Comparison of ENCODE assay signal across 13 mouse cellular contexts in the genomic region with DNA sequence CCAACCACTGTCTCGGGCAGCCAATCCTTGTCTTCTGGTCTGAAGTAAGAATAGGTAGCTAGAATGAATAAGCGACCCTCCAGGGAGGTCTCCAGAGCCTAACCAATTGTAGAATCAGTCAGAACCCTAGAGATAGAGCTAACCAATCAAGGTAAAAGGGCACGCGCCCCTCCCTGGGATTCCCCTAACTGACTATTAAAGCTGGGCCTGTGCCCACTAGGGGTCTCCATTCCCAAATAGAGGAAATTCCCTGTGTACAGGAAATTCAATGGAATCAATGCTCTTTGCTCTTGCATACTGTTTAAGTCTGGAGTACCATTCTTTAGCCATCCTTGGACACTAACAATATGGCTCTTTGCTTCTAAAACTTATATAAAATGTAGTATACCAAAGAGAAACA. TPM values are rescaled to one million over a fixed set of nuclear protein-coding genes. Genes with fewer than 3 reads are reported as not detected.
DNase-seq lines count a peak whose midpoint lies in the region; ATAC-seq and TF ChIP-seq lines count a peak whose summit lies in the region.
"Had no signal": no experiment of that assay in that cellular context is flagged by ENCODE, and none has a peak within 500 bp of the region (broad histone marks: within the 10 kb centered on the region; RNA-seq: fewer than 3 reads in every experiment).

No protein-coding gene starts in this region.

- H3K4me2 ChIP-seq in forebrain, embryonic 11.5 days (ENCODE audit: low read depth, low read length, severe bottlenecking), result no peak overlapping the region
- H3K4me2 ChIP-seq in forebrain, embryonic 16.5 days (ENCODE audit: low read length), result no peak overlapping the region
- no peak overlapping the region for H3K4me2 ChIP-seq in limb, embryonic 14.5 days (replicated peaks; ENCODE audit: low read depth, low read length, severe bottlenecking)

- no peak overlapping the region for H3K9ac ChIP-seq in forebrain, embryonic 11.5 days (ENCODE audit: low read length)
- H3K9ac ChIP-seq in forebrain, embryonic 16.5 days (replicated peaks; ENCODE audit: low read depth, low read length), result no peak overlapping the region
- H3K9ac ChIP-seq in limb, embryonic 14.5 days (ENCODE audit: low read depth, low read length, severe bottlenecking), result no peak overlapping the region

- H3K4me3 ChIP-seq in forebrain, embryonic 11.5 days (ENCODE audit: low read depth, low read length), result no peak overlapping the region
- H3K4me3 ChIP-seq in forebrain, embryonic 16.5 days (replicated peaks; ENCODE audit: low read length), result no peak overlapping the region
- H3K4me3 ChIP-seq in layer of hippocampus, adult 2 months, result no peak overlapping the region
- no peak overlapping the region for H3K4me3 ChIP-seq in limb, embryonic 14.5 days (replicated peaks; ENCODE audit: low read length)

- no peaks in the 10 kb centered on the region for H3K4me1 ChIP-seq in forebrain, embryonic 11.5 days (replicated peaks; ENCODE audit: control insufficient read depth, insufficient read depth, low read length)
- H3K4me1 ChIP-seq in forebrain, embryonic 16.5 days (replicated peaks; ENCODE audit: control insufficient read depth, insufficient read depth, low read length), result 0 out of 2 replicates have a peak, but pooled peaks cover 2% of the 10 kb centered on the region
- no peaks in the 10 kb centered on the region for H3K4me1 ChIP-seq in limb, embryonic 14.5 days (ENCODE audit: control insufficient read depth, insufficient read depth, low read length)

- no peak overlapping the region for H3K27ac ChIP-seq in forebrain, embryonic 11.5 days (ENCODE audit: low read depth, low read length)
- no peak overlapping the region for H3K27ac ChIP-seq in forebrain, embryonic 16.5 days (ENCODE audit: low read length)
- H3K27ac ChIP-seq in layer of hippocampus, adult 2 months, result no peak overlapping the region
- no peak overlapping the region for H3K27ac ChIP-seq in limb, embryonic 14.5 days (replicated peaks; ENCODE audit: low read depth, low read length)

- 18% methylated on average over 4 of the region's 4 CpGs for WGBS in forebrain, embryonic 11.5 days
- WGBS in forebrain, embryonic 16.5 days, result 15% methylated on average over 4 of the region's 4 CpGs
- 22% methylated on average over 4 of the region's 4 CpGs for WGBS in limb, embryonic 14.5 days

- no peaks in the 10 kb centered on the region for H3K36me3 ChIP-seq in forebrain, embryonic 11.5 days (ENCODE audit: control insufficient read depth, insufficient read depth, low read length)
- no peaks in the 10 kb centered on the region for H3K36me3 ChIP-seq in forebrain, embryonic 16.5 days (ENCODE audit: control insufficient read depth, insufficient read depth)
- no peaks in the 10 kb centered on the region for H3K36me3 ChIP-seq in limb, embryonic 14.5 days (ENCODE audit: control insufficient read depth, insufficient read depth, low read length)
- H3K36me3 ChIP-seq: G1E had no signal

- no peak for ATAC-seq in forebrain, embryonic 11.5 days (replicated peaks; ENCODE audit: low FRiP score)
- ATAC-seq in forebrain, embryonic 16.5 days, result no peak
- ATAC-seq in limb, embryonic 14.5 days (ENCODE audit: low FRiP score, low read depth), result no peak

- H3K27me3 ChIP-seq in forebrain, embryonic 11.5 days (ENCODE audit: control insufficient read depth, insufficient read depth, low read length), result no peaks in the 10 kb centered on the region
- H3K27me3 ChIP-seq in forebrain, embryonic 16.5 days (replicated peaks; ENCODE audit: control insufficient read depth, insufficient read depth, low read length), result no peaks in the 10 kb centered on the region
- no peaks in the 10 kb centered on the region for H3K27me3 ChIP-seq in limb, embryonic 14.5 days (ENCODE audit: control insufficient read depth, insufficient read depth, low read length)

- no peaks in the 10 kb centered on the region for H3K9me3 ChIP-seq in forebrain, embryonic 11.5 days (ENCODE audit: control insufficient read depth, low read length)
- no peaks in the 10 kb centered on the region for H3K9me3 ChIP-seq in forebrain, embryonic 16.5 days (ENCODE audit: control insufficient read depth, low read length)
- H3K9me3 ChIP-seq in limb, embryonic 14.5 days (ENCODE audit: control insufficient read depth, low read length), result no peaks in the 10 kb centered on the region
- H3K9me3 ChIP-seq: G1E had no signal

- peak; percentile 55 for DNase-seq in forebrain, embryonic 11.5 days (ENCODE audit: low spot score)
- no peak for DNase-seq in layer of hippocampus, adult 2 months (ENCODE audit: low spot score in 2 of 2)
- DNase-seq in layer of hippocampus, postnatal 36 days, result no peak
- peak; percentile 42 for DNase-seq in ZHBTc4 (ENCODE audit: low read depth, low spot score)
- DNase-seq in limb, embryonic 14.5 days (ENCODE audit: low spot score), result peak; percentile 28
- DNase-seq in testis, postnatal 14 days (ENCODE audit: low spot score), result no peak
- no peak for DNase-seq in layer of hippocampus, postnatal 14 days (ENCODE audit: low spot score in 2 of 2)
- DNase-seq: kidney, adult 8-10 months; liver; spleen, adult 18-20 months had no signal

- TF ChIP-seq CTCF in layer of hippocampus, adult 2 months (conservative IDR thresholded peaks at IDR 0.05), result peak; percentile 23; the same call in 1 of the 2 replicates

- no peak for TF ChIP-seq POLR2A in limb, embryonic 14.5 days (IDR thresholded peaks at IDR 0.05; ENCODE audit: borderline replicate concordance, extremely low read depth, insufficient read depth, insufficient read length)

RNA-seq across cellular contexts. Expression of gene Hdgfl3, which starts 11.1 kb away (rescaled TPM):
- 43.9 and 45.7 TPM in 2 replicates for polyA plus RNA-seq in forebrain, embryonic 11.5 days (2014; fragmentation: Nextera tagmentation; extraction: Ambion mirVana)
- 51.8 and 54.4 TPM in 2 replicates for polyA plus RNA-seq in forebrain, embryonic 16.5 days (2015; fragmentation: Nextera tagmentation; extraction: Ambion mirVana)
- 10 to 100 TPM; 62.1 to 64.3 TPM for total RNA-seq in layer of hippocampus, adult 2 months (2021)
- 10 to 100 TPM; 57.7 to 60.4 TPM for total RNA-seq in layer of hippocampus, postnatal 36 days (2021)
- 17.9 and 18.2 TPM in 2 replicates for polyA plus RNA-seq in limb, embryonic 14.5 days (2012; rRNA removed)
- 21.3 and 26.3 TPM in 2 replicates for polyA plus RNA-seq in limb, embryonic 14.5 days (2014; fragmentation: Nextera tagmentation; extraction: Ambion mirVana)
- 10 to 100 TPM; 54.9 to 58.9 TPM for total RNA-seq in layer of hippocampus, postnatal 14 days (2021)
- polyA plus RNA-seq: G1E had no signal

RNA-seq across cellular contexts. Expression of gene Bnc1, which starts 46.7 kb away (rescaled TPM):
- 0.64 and 0.76 TPM in 2 replicates for polyA plus RNA-seq in forebrain, embryonic 11.5 days (2014; fragmentation: Nextera tagmentation; extraction: Ambion mirVana)
- polyA plus RNA-seq in forebrain, embryonic 16.5 days (2015; fragmentation: Nextera tagmentation; extraction: Ambion mirVana), result 0.09 TPM in 1 of 2 replicates, not detected in the other
- under 1 TPM in 1 of 2 experiments, not detected in 1; 0.07 TPM for total RNA-seq in layer of hippocampus, adult 2 months (2021)
- not detected for total RNA-seq in layer of hippocampus, postnatal 36 days (2021)
- polyA plus RNA-seq in limb, embryonic 14.5 days (2012; rRNA removed), result 1.9 and 2.5 TPM in 2 replicates
- 1.8 and 2.2 TPM in 2 replicates for polyA plus RNA-seq in limb, embryonic 14.5 days (2014; fragmentation: Nextera tagmentation; extraction: Ambion mirVana)
- not detected for total RNA-seq in layer of hippocampus, postnatal 14 days (2021)
- total RNA-seq: layer of hippocampus, postnatal 10 days had no signal
- polyA plus RNA-seq: G1E had no signal

Comparison
In these comparisons a context has a peak if more than half of its experiments do, and no peak if none do; other contexts are left out.
1. DNase-seq: peak in forebrain, embryonic 11.5 days (single experiment), ZHBTc4 (single experiment) and limb, embryonic 14.5 days (single experiment); none in layer of hippocampus, adult 2 months (0 of 2), layer of hippocampus, postnatal 36 days (0 of 2), testis, postnatal 14 days (single experiment) and layer of hippocampus, postnatal 14 days (0 of 2).